Mouse (Mus musculus) left cerebral cortex, postnatal 14 days (tissue): ENCODE results near the gene Ano8. TPM values are rescaled to one million over a fixed set of nuclear protein-coding genes. Genes with fewer than 3 reads are reported as not detected.
"Not testable (repeated sequence)": the region's sequence is repeated elsewhere in the genome, so short reads cannot be mapped to it uniquely, and the experiment has no call there.

ENCODE experiments used
- DNase-seq, 2 experiments: peaks; one replicate each; pipeline ENCODE4 v3.0.0; 2021 to 2022; ENCODE audit warnings: low spot score in 2 of 2, mixed read lengths in 1 of 2
- intact Hi-C: fragments of 180-260 bp; cut with DNase I; formaldehyde crosslinking; loops from one replicate; pipeline ENCODE4 v1.15.1; 2025
- total RNA-seq, 2 experiments: library from RNA; stranded (reverse); gene quantifications; 2 replicates each; pipeline ENCODE4 v1.2.3; 2021

Ano8 gene
- total RNA-seq, 2 experiments from 2014 or later, result 68.7 to 74.9 TPM

- no peak for DNase-seq
- intact Hi-C loops, result loop anchor here (5.0 kb wide), 1 partner anchor 553 kb away; the partner anchor contains the start of gene Map1s
Observed at GRCm38 (mm10) chr8:71460716-71461115, 25.0 kb downstream of the Ano8 start.

DNA sequence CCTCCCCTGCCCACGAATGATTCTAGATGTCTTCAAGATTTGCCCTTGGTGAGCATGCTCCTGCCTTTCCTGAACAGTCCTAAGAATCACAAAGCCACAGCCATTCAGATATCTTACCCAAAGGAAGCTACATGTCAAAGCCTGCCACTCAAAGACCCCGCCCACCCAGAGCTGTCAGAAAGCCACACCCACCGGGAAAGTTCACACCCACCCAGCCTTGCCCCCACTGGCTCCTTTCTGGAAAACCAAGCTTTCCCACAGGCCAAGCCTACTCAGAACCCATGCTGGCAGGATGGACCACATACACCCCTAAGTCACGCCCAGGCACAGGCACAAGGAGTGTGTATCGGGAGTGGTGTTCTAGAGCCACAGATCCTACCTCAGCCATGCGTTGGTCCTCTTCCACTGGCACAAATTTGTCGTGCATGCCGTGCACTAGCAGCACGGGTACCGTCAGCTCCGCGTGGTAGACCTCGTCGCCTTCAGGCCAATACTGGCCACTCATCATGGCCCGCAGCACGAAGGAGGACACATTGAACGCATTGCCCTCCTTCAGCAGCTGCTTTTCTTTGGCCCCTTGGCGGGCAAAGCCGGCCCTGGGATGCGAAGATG, 28.0 kb downstream of the Ano8 start:
- DNase-seq, result no peak
- intact Hi-C loops, result no loop called here

DNA sequence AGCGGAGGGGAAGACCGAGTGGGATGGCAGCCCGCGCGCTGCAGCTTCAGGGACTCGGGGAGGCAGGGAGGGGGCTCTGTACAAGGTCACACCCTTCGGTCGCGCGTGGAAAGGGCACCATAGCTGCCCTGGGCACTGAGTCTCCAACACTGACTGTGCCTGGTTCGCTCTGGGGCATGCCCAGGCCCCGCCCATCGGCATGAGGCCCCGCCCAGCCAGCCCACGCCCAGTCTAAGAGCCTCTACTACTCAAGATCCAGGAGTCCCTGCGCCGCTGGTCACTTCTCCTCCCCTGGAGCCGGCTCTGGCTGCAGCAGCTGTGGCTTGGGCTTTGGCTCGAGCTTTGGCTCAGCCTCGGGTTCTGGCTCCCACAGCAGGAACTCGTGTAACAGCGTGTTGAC, 28.9 kb downstream of the Ano8 start:
- peak in 1 of 2 experiments; percentile 5 for DNase-seq

GRCm38 (mm10) chr8:71454668-71455067, 31.1 kb downstream of the Ano8 start:
- intact Hi-C loops, result no loop called here
- peak in 1 of 2 experiments; percentile 0 for DNase-seq

More for the DNA sequence above, 28.9 kb downstream of the Ano8 start:
- intact Hi-C loops, result no loop called here

DNA sequence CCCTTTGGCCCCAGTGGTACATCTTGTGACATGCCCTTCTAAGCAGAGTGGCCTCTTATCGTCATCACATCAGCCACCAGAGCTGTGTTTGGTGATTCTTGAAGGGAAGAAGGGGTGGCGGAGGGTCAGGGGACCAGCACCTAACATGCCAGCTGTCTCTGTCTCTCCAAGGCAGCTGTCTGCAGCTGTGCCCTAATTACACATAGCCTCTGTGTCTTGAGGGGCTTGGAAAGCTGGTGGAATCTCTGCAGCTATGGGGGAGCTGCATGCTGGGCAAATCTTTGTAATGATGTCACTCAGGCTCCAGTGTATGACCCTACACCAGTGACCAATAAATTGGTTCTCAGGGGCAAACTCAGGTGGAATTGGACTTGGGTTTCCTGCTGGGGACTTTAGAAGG, 33.1 kb downstream of the Ano8 start:
- DNase-seq, result no peak

GRCm38 (mm10) chr8:71451777-71452176, 34.0 kb downstream of the Ano8 start:
- intact Hi-C loops, result no loop called here

More for the DNA sequence above, 33.1 kb downstream of the Ano8 start:
- intact Hi-C loops, result no loop called here

DNA sequence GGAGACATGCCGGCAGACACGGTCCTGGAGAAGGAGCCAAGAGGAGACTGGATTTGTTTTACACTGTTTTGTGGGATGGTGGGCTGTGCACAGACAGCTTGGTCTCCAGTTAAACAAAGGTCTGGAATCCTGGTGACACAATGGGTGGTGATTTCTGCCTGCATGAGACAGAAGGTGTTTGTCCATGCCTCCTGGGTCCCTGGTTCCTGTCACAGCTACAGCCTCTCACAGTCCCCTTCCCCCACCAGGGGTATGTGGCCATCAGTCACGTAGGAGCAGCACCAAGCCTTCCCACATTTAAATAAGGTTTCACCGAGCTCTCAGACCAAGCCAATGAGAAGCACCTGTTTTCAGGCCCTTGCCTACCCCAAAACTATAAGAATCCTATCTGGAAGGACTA, 34.4 kb downstream of the Ano8 start:
- DNase-seq, result no peak

More at GRCm38 (mm10) chr8:71451777-71452176, 34.0 kb downstream of the Ano8 start:
- no peak for DNase-seq

DNA sequence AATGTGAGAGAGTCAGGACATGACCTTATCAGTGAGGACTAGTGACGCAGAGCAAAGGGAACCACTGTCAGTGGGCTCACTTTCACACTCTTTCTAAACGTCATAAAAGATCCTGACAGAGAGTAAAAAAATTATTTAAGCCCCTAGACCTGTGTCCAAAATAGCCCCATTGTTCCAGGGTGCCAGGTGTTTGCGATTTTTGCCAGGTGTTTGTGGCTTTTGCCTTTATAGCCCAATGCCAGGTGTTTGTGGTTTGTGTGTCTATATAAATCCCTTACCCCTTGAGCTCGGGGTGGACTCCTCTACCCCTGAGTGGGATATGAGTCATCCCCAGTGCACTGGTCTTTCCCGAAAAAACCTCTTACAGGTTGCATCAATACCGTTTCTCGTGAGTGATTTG, 40.7 kb downstream of the Ano8 start:
- intact Hi-C loops, result no loop called here

More for the DNA sequence above, 34.4 kb downstream of the Ano8 start:
- intact Hi-C loops, result no loop called here

DNA sequence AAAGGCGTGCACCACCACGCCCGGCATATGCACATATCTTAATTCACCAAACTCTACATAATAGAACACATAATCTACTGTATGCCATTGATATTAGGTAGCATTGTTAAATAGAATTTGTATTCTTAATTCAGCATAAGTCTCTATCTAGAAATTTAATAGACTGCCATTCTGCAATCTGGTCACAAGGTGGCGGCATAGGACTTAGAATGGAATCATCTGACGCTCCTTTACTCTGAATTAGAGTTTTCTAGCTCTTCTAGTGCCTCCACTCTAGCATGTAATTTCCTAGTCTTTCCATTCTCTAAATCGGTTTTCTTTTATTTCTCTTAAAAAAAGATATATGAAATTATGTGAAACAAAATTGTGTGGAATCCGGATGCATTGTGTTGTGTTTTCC, 44.4 kb downstream of the Ano8 start:
- intact Hi-C loops, result loop anchor here (5.0 kb wide), 2 partner anchors 81 to 161 kb away; no protein-coding TSS in a partner anchor
- DNase-seq, result peak; percentile 34 to 47

More for the DNA sequence above, 40.7 kb downstream of the Ano8 start:
- DNase-seq, result no peak

- no peak for DNase-seq
- intact Hi-C loops, result no loop called here
Observed at GRCm38 (mm10) chr8:71437041-71437440, 48.7 kb downstream of the Ano8 start.

DNA sequence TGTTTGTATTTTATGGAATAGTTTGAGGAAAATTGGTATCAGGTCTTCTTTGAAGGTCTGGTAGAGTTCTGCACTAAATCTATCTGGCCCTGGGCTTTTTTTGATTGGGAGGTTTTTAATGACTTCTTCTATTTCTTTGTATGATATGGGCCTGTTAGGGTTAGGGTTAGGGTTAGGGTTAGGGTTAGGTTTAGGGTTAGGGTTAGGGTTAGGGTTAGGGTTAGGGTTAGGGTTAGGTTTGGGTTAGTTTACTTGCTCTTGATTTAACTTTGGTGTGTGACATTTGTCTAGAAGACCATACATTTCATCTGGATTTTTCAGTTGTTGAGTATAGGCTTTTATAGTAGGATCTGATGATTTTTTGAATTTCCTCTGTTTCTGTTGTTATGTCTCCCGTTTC, 52.8 kb downstream of the Ano8 start:
- DNase-seq, intact Hi-C loops: not testable (repeated sequence)

Other genes with a start within 250 kb of the Ano8 start
- gene Myo9b, start 213.2 kb downstream of the Ano8 start, total RNA-seq, result 10 to 100 TPM; 29.0 to 30.0 TPM
- gene Haus8, start 213.0 kb downstream of the Ano8 start, total RNA-seq, result 10 to 100 TPM; 11.7 to 15.3 TPM
- 10 to 100 TPM; 84.5 to 94.0 TPM for gene Use1, start 119.1 kb downstream of the Ano8 start, total RNA-seq
- 10 to 100 TPM; 20.2 TPM for gene Ocel1, start 114.7 kb downstream of the Ano8 start, total RNA-seq
- gene Nr2f6, start 104.0 kb downstream of the Ano8 start, total RNA-seq, result 10 to 100 TPM; 32.2 to 34.2 TPM
- gene Ushbp1, start 90.2 kb downstream of the Ano8 start, total RNA-seq, result 1 to 10 TPM; 5.9 to 7.2 TPM
- gene Babam1, start 89.1 kb downstream of the Ano8 start, total RNA-seq, result 10 to 100 TPM; 87.1 to 91.0 TPM
- gene Ankle1, start 80.0 kb downstream of the Ano8 start, total RNA-seq, result under 1 TPM; 0.29 to 0.38 TPM
- gene Abhd8, start 22.3 kb downstream of the Ano8 start, total RNA-seq, result 100 to 1,000 TPM; 225 to 230 TPM
- gene Mrpl34, start 21.0 kb downstream of the Ano8 start, total RNA-seq, result 10 to 100 TPM; 75.5 to 79.8 TPM
- gene Dda1, start 16.8 kb downstream of the Ano8 start, total RNA-seq, result 100 to 1,000 TPM in 1 of 2 experiments, 10 to 100 TPM in 1; 96.0 to 106 TPM
- 10 to 100 TPM; 29.8 to 30.8 TPM for gene Gtpbp3, start 2.1 kb upstream of the Ano8 start, total RNA-seq
- gene Plvap, start 25.8 kb upstream of the Ano8 start, total RNA-seq, result 1 to 10 TPM; 6.6 to 7.6 TPM
- gene Ccdc194, start 39.7 kb upstream of the Ano8 start, total RNA-seq, result not detected
- gene Bst2, start 51.5 kb upstream of the Ano8 start, total RNA-seq, result 1 to 10 TPM; 2.8 to 4.2 TPM
- 10 to 100 TPM; 32.9 to 38.5 TPM for gene Mvb12a, start 57.0 kb upstream of the Ano8 start, total RNA-seq
- under 1 TPM in 1 of 2 experiments, not detected in 1; 0.22 TPM for gene Tmem221, start 72.9 kb upstream of the Ano8 start, total RNA-seq
- under 1 TPM in 1 of 2 experiments, not detected in 1; 0.15 TPM for gene Nxnl1, start 80.6 kb upstream of the Ano8 start, total RNA-seq
- gene Slc27a1, start 82.9 kb upstream of the Ano8 start, total RNA-seq, result 10 to 100 TPM; 82.0 to 84.3 TPM
- gene Pgls, start 106.2 kb upstream of the Ano8 start, total RNA-seq, result 10 to 100 TPM; 54.4 to 55.4 TPM
- 1 to 10 TPM; 3.3 TPM for gene Fam129c, start 111.7 kb upstream of the Ano8 start, total RNA-seq
- gene Colgalt1, start 125.0 kb upstream of the Ano8 start, total RNA-seq, result 10 to 100 TPM; 59.4 to 64.7 TPM
- gene Unc13a, start 185.8 kb upstream of the Ano8 start, total RNA-seq, result 100 to 1,000 TPM; 299 to 337 TPM
- 1 to 10 TPM; 5.6 to 6.4 TPM for gene Jak3, start 190.3 kb upstream of the Ano8 start, total RNA-seq
- 1 to 10 TPM; 1.8 to 2.8 TPM for gene Insl3, start 203.3 kb upstream of the Ano8 start, total RNA-seq
- gene B3gnt3, start 215.8 kb upstream of the Ano8 start, total RNA-seq, result under 1 TPM; 0.44 to 0.49 TPM
- gene Fcho1, start 239.8 kb upstream of the Ano8 start, total RNA-seq, result 100 to 1,000 TPM; 152 to 156 TPM